Mouse (Mus musculus) splenic B cell, adult 2 months (primary cell): ENCODE data around the gene Nek11.

ENCODE experiments used
- DNase-seq: peaks from one replicate; pipeline ENCODE4 v3.0.0-alpha.2; 2011; ENCODE audit warnings: low read depth, low spot score
- H3K27me3 ChIP-seq: 2 replicates; pipeline ENCODE4 v1.6.1; 2012; ENCODE audit warnings: mild to moderate bottlenecking, low read length, moderate library complexity, mixed read lengths; ENCODE audit not compliant: control insufficient read depth, poor library complexity, insufficient read depth, severe bottlenecking
- H3K36me3 ChIP-seq: 2 replicates; pipeline ENCODE4 v1.6.1; 2012; ENCODE audit warnings: mild to moderate bottlenecking, low read length, moderate library complexity, mixed read lengths; ENCODE audit not compliant: control insufficient read depth, poor library complexity, insufficient read depth, severe bottlenecking

Gene Nek11

DNA sequence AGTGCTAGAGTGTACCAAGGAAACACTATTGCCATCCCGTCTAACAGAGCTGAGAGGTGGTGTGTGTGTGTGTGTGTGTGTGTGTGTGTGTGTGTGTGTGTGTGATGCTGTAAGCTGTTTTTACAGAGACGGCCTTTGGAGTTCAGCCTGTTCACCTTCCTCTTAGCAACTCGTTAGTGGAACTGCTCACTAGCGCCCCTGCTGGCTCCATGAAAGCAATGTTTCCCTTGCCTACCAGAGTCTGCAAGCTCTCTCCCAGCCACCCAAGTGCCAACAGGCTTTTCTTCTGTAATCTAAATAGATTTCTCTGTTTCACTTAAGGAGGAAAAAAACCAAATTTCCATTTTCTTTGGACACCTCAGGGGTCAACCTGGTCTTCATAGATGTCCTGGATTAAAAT lies 112.6 kb downstream of the Nek11 start:
- Histone ChIP-seq H3K36me3 (no peaks in the 10 kb centered on the region), H3K27me3 (no peaks in the 10 kb centered on the region)
- DNase-seq = peak; percentile 56

GRCm38 (mm10) chr9:105274925-105275324 lies 120.4 kb downstream of the Nek11 start:
- Histone ChIP-seq H3K36me3 (no peaks in the 10 kb centered on the region), H3K27me3 (no peaks in the 10 kb centered on the region)
- DNase-seq = no peak

- no peaks in the 10 kb centered on the region for H3K27me3 ChIP-seq
- no peaks in the 10 kb centered on the region for H3K36me3 ChIP-seq
- DNase-seq = no peak
Observed at GRCm38 (mm10) chr9:105274286-105274685, 121.0 kb downstream of the Nek11 start.

DNA sequence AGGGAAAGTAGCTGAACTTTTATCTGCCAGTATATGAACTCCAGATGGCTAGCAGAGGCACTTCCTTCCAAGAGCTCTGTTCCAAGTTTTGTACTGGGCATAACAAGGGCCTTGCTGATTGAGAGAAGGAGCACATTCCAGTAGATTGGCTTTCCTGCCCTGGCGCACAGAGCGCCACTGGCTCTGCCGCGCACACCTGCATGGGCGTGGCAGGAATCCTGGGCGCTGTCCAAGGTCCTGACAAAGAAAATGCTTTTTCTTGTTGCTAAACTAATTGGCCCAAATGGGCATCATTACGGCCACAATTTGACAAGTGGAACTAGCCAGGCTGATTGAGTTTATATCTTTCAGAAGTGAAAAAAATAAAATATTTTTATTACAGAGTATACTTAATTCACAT lies 123.1 kb downstream of the Nek11 start:
- H3K36me3 ChIP-seq = no peaks in the 10 kb centered on the region
- no peak for DNase-seq
- no peaks in the 10 kb centered on the region for H3K27me3 ChIP-seq

DNA sequence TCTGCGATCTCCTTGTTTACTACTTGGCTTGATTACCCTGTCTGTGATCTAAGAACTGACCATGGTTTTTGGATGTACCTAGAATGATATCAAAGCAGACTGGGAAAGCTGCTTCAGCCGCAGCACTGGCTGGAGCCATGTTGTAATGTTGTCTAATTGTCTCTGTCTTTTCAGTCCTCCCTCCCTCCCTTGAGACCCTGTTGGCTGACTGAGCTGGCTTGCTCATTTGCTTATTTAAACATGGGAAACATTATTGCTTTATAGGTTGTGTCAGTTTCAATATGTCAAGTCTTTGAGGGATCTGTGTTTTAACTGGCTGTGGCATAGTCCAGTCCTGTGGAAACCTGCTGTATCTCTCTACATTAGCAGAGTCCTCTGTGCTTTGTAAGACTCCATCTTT lies 132.2 kb downstream of the Nek11 start:
- DNase-seq = no peak

GRCm38 (mm10) chr9:105257668-105258067 lies 137.7 kb downstream of the Nek11 start:
- Histone ChIP-seq H3K27me3 (no peaks in the 10 kb centered on the region), H3K36me3 (no peaks in the 10 kb centered on the region)

More for the DNA sequence above, 132.2 kb downstream of the Nek11 start:
- Histone ChIP-seq H3K27me3 (no peaks in the 10 kb centered on the region), H3K36me3 (no peaks in the 10 kb centered on the region)

DNA sequence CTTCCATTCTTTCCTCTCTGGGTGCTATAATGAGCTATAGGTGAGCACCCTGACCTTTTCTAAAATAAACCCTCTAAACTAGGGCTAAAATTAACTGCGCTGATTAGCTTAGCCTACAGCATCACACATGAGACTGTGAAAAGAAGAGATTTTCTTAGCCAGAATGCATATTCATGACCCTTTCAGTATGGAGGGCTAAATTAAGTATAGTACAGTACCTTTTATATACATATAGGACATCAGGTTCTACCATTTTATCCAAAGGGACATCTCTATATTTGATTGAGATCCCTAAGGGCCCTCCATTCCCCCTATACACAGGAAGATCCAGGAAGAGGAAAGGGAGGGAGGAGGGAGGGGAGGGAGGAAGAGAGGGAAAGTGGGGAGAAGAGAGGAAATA lies 141.2 kb downstream of the Nek11 start:
- H3K27me3 ChIP-seq = no peaks in the 10 kb centered on the region
- DNase-seq = no peak
- no peaks in the 10 kb centered on the region for H3K36me3 ChIP-seq

More at GRCm38 (mm10) chr9:105257668-105258067, 137.7 kb downstream of the Nek11 start:
- no peak for DNase-seq

- DNase-seq = no peak
- H3K27me3 ChIP-seq = no peaks in the 10 kb centered on the region
- H3K36me3 ChIP-seq = no peaks in the 10 kb centered on the region
Observed at GRCm38 (mm10) chr9:105252349-105253041, 142.8 kb downstream of the Nek11 start.

DNA sequence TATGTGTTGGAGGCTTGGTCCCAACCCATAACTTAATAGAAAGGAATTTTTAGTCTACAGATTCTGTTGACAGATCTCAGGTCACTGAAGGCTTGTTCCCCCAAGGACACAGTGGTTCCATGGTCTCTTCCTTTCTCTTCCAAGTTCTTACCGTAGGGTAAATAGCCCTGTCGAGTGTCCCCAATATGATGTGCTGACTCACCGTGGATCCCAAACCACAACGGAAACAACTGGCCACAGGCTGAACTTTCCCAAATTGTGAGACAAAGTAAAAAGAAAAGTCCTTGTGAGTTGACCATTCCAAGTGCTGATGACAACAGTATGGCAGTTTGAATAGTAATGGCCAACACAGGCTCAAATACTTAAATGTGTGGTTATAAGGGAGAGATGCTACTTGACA lies 144.1 kb downstream of the Nek11 start:
- DNase-seq = no peak
- no peaks in the 10 kb centered on the region for H3K36me3 ChIP-seq
- H3K27me3 ChIP-seq = no peaks in the 10 kb centered on the region

DNA sequence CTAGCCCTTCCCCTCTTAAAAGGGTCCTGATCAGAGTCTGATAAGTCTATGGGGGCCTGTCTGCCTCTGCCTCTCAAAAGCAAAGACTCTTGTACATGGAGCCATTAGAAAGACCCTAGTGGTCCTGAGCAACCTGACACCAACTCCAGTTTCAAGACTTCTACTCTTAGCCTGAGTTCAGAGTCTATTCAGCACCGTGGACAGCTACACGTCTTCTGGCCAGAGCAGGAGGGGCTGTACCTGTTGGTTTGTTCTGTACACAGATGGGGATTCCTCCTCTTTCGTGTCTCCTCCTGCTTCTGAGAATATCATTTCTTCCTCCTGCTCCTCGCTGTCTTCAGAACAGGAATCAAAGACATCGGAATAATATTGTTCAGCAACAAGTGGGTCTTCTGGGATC lies 151.3 kb downstream of the Nek11 start:
- H3K27me3 ChIP-seq = no peaks in the 10 kb centered on the region
- H3K36me3 ChIP-seq = no peaks in the 10 kb centered on the region
- no peak for DNase-seq

DNA sequence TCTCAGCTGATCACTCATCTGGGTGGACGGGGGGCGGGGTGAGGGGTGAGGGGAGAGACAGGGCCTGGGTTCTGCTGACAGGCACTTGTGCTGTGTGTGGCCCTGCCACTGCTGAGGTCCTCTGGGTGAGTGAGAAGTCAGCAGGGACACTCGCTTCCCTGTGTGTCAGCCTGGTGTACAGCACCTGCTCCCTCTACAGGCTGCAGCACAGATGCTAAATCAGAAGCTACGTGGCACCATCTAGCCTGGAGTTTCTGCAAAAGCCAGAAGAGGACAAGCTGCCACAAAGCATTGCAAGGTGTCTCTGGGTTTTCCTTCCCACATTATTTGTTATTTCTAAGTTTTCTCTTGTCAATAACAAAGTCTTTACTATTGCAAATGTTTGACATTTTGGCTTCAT lies 180.9 kb downstream of the Nek11 start:
- H3K36me3 ChIP-seq = no peaks in the 10 kb centered on the region
- DNase-seq = no peak
- no peaks in the 10 kb centered on the region for H3K27me3 ChIP-seq

- no peaks in the 10 kb centered on the region for H3K27me3 ChIP-seq
Observed at GRCm38 (mm10) chr9:105200305-105200704, 195.0 kb downstream of the Nek11 start.

GRCm38 (mm10) chr9:105186725-105187124 lies 208.6 kb downstream of the Nek11 start:
- DNase-seq = no peak
- H3K36me3 ChIP-seq = no peaks in the 10 kb centered on the region
- H3K27me3 ChIP-seq = no peaks in the 10 kb centered on the region

More at GRCm38 (mm10) chr9:105200305-105200704, 195.0 kb downstream of the Nek11 start:
- DNase-seq = no peak
- no peaks in the 10 kb centered on the region for H3K36me3 ChIP-seq

GRCm38 (mm10) chr9:105182392-105182791 lies 212.9 kb downstream of the Nek11 start:
- no peaks in the 10 kb centered on the region for H3K36me3 ChIP-seq
- no peak for DNase-seq
- no peaks in the 10 kb centered on the region for H3K27me3 ChIP-seq

DNA sequence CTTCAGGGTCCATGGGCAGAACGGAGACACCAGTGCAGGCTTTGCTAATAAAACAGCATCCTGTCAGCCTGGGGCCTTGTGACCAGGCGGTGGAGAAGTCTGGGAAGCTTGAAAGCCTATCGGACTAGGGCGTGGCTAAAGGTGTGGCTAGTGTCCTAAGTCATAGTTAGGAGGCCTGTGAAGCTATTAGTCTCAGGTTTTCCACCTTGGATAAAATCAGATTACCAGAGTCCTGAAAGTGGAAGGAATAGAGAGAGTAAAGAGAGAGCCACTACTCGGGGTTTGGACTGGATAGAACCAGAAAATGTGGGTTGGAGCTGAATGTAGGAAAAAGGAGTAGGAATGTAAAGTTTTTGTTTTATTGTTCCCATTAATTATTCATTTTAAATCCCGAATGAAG lies 250.3 kb downstream of the Nek11 start, which contains the start of gene 1700080E11Rik:
Gene 1700080E11Rik, minus strand, starts transcription at position 101 of the 400 bp plus-strand sequence.
- H3K27me3 ChIP-seq = no peaks in the 10 kb centered on the region
- DNase-seq = no peak
- no peaks in the 10 kb centered on the region for H3K36me3 ChIP-seq

DNA sequence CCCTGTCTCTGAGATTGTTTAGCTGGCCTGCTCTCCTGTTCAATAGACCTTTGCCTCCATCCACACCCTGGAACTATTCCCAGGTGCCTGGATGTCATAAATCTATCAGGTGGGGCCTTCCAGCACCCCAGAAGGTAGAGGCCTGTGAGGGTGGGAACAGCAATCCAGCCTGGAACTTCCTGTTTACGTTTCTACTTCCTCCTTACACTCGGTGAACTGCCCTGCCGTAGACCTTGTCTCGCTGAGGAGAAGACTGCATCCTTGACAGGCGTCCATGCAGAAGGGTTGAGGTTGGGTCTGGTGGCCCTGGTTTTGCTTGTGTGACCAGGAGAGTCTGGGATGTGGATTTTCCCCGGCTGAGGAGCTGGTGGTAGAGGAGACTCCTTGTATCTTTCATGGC lies 256.1 kb downstream of the Nek11 start:
- Histone ChIP-seq H3K27me3 (no peaks in the 10 kb centered on the region), H3K36me3 (no peaks in the 10 kb centered on the region)
- DNase-seq = no peak
